Mouse (Mus musculus) thymus, adult 2 months (tissue): Measurements from ENCODE around the gene Tpst2. TPM values are rescaled to one million over a fixed set of nuclear protein-coding genes. Genes with fewer than 3 reads are reported as not detected.

Experiments used
- DNase-seq: peaks from one replicate; pipeline ENCODE4 v3.0.0; 2021
- H3K27ac ChIP-seq: fragments of 200-500 bp; 2 replicates; pipeline ENCODE4 v1.5.1; 2012; ENCODE audit warnings: low read length, control low read depth; ENCODE audit not compliant: control insufficient read depth, insufficient read depth
- H3K27me3 ChIP-seq: fragments of 200-500 bp; 2 replicates; pipeline ENCODE4 v1.6.1; 2012; ENCODE audit warnings: mild to moderate bottlenecking, low read length, moderate library complexity, mixed read lengths; ENCODE audit not compliant: control insufficient read depth, insufficient read depth
- H3K36me3 ChIP-seq: fragments of 200-500 bp; 2 replicates; pipeline ENCODE4 v1.6.1; 2012; ENCODE audit warnings: mild to moderate bottlenecking, low read length, moderate library complexity; ENCODE audit not compliant: control insufficient read depth, insufficient read depth
- H3K4me1 ChIP-seq: fragments of 200-500 bp; replicated peaks from 2 replicates; pipeline ENCODE4 v1.6.1; 2012; ENCODE audit warnings: low read length; ENCODE audit not compliant: control insufficient read depth, insufficient read depth
- H3K4me3 ChIP-seq: fragments of 200-500 bp; 2 replicates; pipeline ENCODE4 v1.5.1; 2012; ENCODE audit warnings: mild to moderate bottlenecking, low read length, control low read depth, moderate library complexity; ENCODE audit not compliant: control insufficient read depth, insufficient read depth
- CTCF ChIP-seq: fragments of 200-500 bp; IDR thresholded peaks from 2 replicates; pipeline ENCODE4 v1.5.1; 2012; ENCODE audit warnings: mild to moderate bottlenecking, control low read depth, low read length, moderate library complexity, borderline replicate concordance; ENCODE audit not compliant: control insufficient read depth, poor library complexity, insufficient read depth; ENCODE audit errors: extremely low read depth
- POLR2A ChIP-seq: fragments of 200-500 bp; IDR thresholded peaks from 2 replicates; pipeline ENCODE4 v1.6.1; 2012; ENCODE audit warnings: mild to moderate bottlenecking, low read length, control low read depth, moderate library complexity; ENCODE audit not compliant: control insufficient read depth, poor library complexity, insufficient read depth; ENCODE audit errors: extremely low read depth
- WGBS: fragments of 180-500 bp; shearing (Covaris S2); methylation state at CpG from one replicate; pipeline ENCODE4 v1.1.7; 2018; 5-methylcytosine and 5-hydroxymethylcytosine counted together
- polyA plus RNA-seq: library from polyadenylated mRNA; depleted of rRNA; stranded (reverse); fragments of >200 nt; gene quantifications from 2 replicates; pipeline ENCODE4 v1.2.3, GENCODE M21; 2012; rRNA removed

Tpst2 gene
- polyA plus RNA-seq, 1 experiment, result 63.5 TPM

GRCm38 (mm10) chr5:112355493-112355892, 79.0 kb downstream of the Tpst2 start:
- WGBS, result 87% methylated on average over 6 of the region's 6 CpGs
- H3K4me3 ChIP-seq, result no peak overlapping the region
- no peak for DNase-seq
- H3K36me3 ChIP-seq, result no peaks in the 10 kb centered on the region; the same call in 1 of the 2 replicates
- no peaks in the 10 kb centered on the region for H3K27me3 ChIP-seq
- no peak overlapping the region for H3K27ac ChIP-seq
- TF ChIP-seq CTCF, result no peak
- no peaks in the 10 kb centered on the region for H3K4me1 ChIP-seq

- WGBS, result 85% methylated on average over 13 of the region's 13 CpGs
- Histone ChIP-seq H3K27me3 (no peaks in the 10 kb centered on the region), H3K36me3 (no peaks in the 10 kb centered on the region; the same call in 1 of the 2 replicates), H3K27ac (no peak within 1 kb of the TSS), H3K4me1 (no peaks in the 10 kb centered on the region), H3K4me3 (no peak within 1 kb of the TSS)
- no peak for TF ChIP-seq CTCF
- no peak for TF ChIP-seq POLR2A
- DNase-seq, result no peak
These were observed 79.4 kb downstream of the Tpst2 start, which contains the start of gene Gm6583 for GRCm38 (mm10) chr5:112355910-112356309. TSS of gene Gm6583 (minus strand) at chr5:112356033.

GRCm38 (mm10) chr5:112356322-112356721, 79.8 kb downstream of the Tpst2 start:
- H3K27ac ChIP-seq, result no peak overlapping the region
- TF ChIP-seq CTCF, result no peak
- no peak for TF ChIP-seq POLR2A
- no peaks in the 10 kb centered on the region; the same call in 1 of the 2 replicates for H3K36me3 ChIP-seq
- 94% methylated on average over 9 of the region's 9 CpGs for WGBS
- no peak for DNase-seq
- no peaks in the 10 kb centered on the region for H3K27me3 ChIP-seq
- no peaks in the 10 kb centered on the region for H3K4me1 ChIP-seq
- no peak overlapping the region for H3K4me3 ChIP-seq

GRCm38 (mm10) chr5:112359520-112359919, 83.0 kb downstream of the Tpst2 start:
- no peak overlapping the region for H3K4me3 ChIP-seq
- H3K36me3 ChIP-seq, result no peaks in the 10 kb centered on the region; the same call in 1 of the 2 replicates
- 33% methylated on average over 4 of the region's 4 CpGs for WGBS
- no peaks in the 10 kb centered on the region for H3K4me1 ChIP-seq
- H3K27me3 ChIP-seq, result no peaks in the 10 kb centered on the region
- no peak for TF ChIP-seq CTCF
- TF ChIP-seq POLR2A, result no peak
- no peak overlapping the region for H3K27ac ChIP-seq
- DNase-seq, result no peak

- no peak overlapping the region for H3K4me3 ChIP-seq
- H3K27ac ChIP-seq, result no peak overlapping the region
- 93% methylated on average over 3 of the region's 3 CpGs for WGBS
- H3K4me1 ChIP-seq, result no peaks in the 10 kb centered on the region
- DNase-seq, result no peak
- no peaks in the 10 kb centered on the region for H3K27me3 ChIP-seq
- TF ChIP-seq CTCF, result no peak
- TF ChIP-seq POLR2A, result no peak
- H3K36me3 ChIP-seq, result no peaks in the 10 kb centered on the region; the same call in 1 of the 2 replicates
These were observed 83.6 kb downstream of the Tpst2 start for GRCm38 (mm10) chr5:112360077-112360476.

- 96% methylated on average over 10 of the region's 10 CpGs for WGBS
These were observed 87.8 kb downstream of the Tpst2 start for GRCm38 (mm10) chr5:112364184-112364797.

More at GRCm38 (mm10) chr5:112364184-112364797, 87.8 kb downstream of the Tpst2 start:
- Histone ChIP-seq H3K4me1 (peaks cover 15% of the 10 kb centered on the region), H3K4me3 (no peak overlapping the region), H3K27me3 (no peaks in the 10 kb centered on the region), H3K27ac (no peak overlapping the region), H3K36me3 (no peaks in the 10 kb centered on the region)
- no peak for DNase-seq
- no peak for TF ChIP-seq CTCF
- TF ChIP-seq POLR2A, result no peak

Other genes with a start within 250 kb of the Tpst2 start
- 0.41 and 3.1 TPM in 2 replicates for gene Cryba4, start 24.2 kb upstream of the Tpst2 start, polyA plus RNA-seq
- gene Crybb1, start 20.9 kb upstream of the Tpst2 start, polyA plus RNA-seq, result 0.15 and 0.40 TPM in 2 replicates
- 58.9 and 63.2 TPM in 2 replicates for gene Tfip11, start 49.7 kb downstream of the Tpst2 start, polyA plus RNA-seq
- 56.2 and 64.4 TPM in 2 replicates for gene Srrd, start 66.3 kb downstream of the Tpst2 start, polyA plus RNA-seq
- gene Hps4, start 66.4 kb downstream of the Tpst2 start, polyA plus RNA-seq, result 41.8 and 52.8 TPM in 2 replicates
- not detected in 2 replicates for gene Gm6583, start 79.3 kb downstream of the Tpst2 start, polyA plus RNA-seq
- 0.05 and 0.67 TPM in 2 replicates for gene Asphd2, start 118.2 kb downstream of the Tpst2 start, polyA plus RNA-seq
- 0.07 TPM in 1 of 2 replicates, not detected in the other for gene Gm6588, start 172.7 kb downstream of the Tpst2 start, polyA plus RNA-seq